Mouse (Mus musculus) ES-Bruce4 (cell line): ENCODE results near the gene Rpp25l. TPM values are rescaled to one million over a fixed set of nuclear protein-coding genes. Genes with fewer than 3 reads are reported as not detected.
"Not testable (repeated sequence)": the region's sequence is repeated elsewhere in the genome, so short reads cannot be mapped to it uniquely, and the experiment has no call there.

Experiments used
- H3K27ac ChIP-seq: 2 replicates; pipeline ENCODE4 v1.5.1; 2012; ENCODE audit warnings: low read length, inconsistent platforms; ENCODE audit not compliant: insufficient read depth
- H3K27me3 ChIP-seq: 2 replicates; pipeline ENCODE4 v1.6.1; 2012; ENCODE audit warnings: mild to moderate bottlenecking, low read length, inconsistent platforms; ENCODE audit not compliant: control insufficient read depth, poor library complexity, insufficient read depth, severe bottlenecking
- H3K36me3 ChIP-seq: 2 replicates; pipeline ENCODE4 v1.6.1; 2012; ENCODE audit warnings: inconsistent platforms, mild to moderate bottlenecking, low read length, moderate library complexity; ENCODE audit not compliant: control insufficient read depth, poor library complexity, insufficient read depth, severe bottlenecking
- H3K4me1 ChIP-seq: one replicate; pipeline ENCODE4 v1.8.1; 2011; ENCODE audit warnings: low read length; ENCODE audit not compliant: control insufficient read depth, insufficient read depth
- H3K4me3 ChIP-seq: 2 replicates; pipeline ENCODE4 v1.5.1; 2011; ENCODE audit warnings: low read depth, mild to moderate bottlenecking, low read length
- H3K9ac ChIP-seq: 2 replicates; pipeline ENCODE4 v1.6.1; 2012; ENCODE audit warnings: low read depth, mild to moderate bottlenecking, inconsistent platforms; ENCODE audit not compliant: poor library complexity, severe bottlenecking
- H3K9me3 ChIP-seq: replicated peaks from 2 replicates; pipeline ENCODE4 v1.6.1; 2012; ENCODE audit warnings: mild to moderate bottlenecking, low read length, inconsistent platforms; ENCODE audit not compliant: control insufficient read depth, poor library complexity, insufficient read depth, severe bottlenecking
- CTCF ChIP-seq: IDR thresholded peaks from one replicate; pipeline ENCODE4 v1.8.1; 2011; ENCODE audit warnings: low read depth, low read length
- EP300 ChIP-seq: IDR thresholded peaks from 2 replicates; pipeline ENCODE4 v1.6.1; 2011; ENCODE audit warnings: low read depth, low read length; ENCODE audit not compliant: insufficient read depth
- POLR2A ChIP-seq: IDR thresholded peaks from one replicate; pipeline ENCODE4 v1.8.1; 2011; ENCODE audit warnings: low read length; ENCODE audit not compliant: insufficient read depth
- polyA plus RNA-seq: library from polyadenylated mRNA; stranded (reverse); fragments of >200 nt; gene quantifications from 2 replicates; pipeline ENCODE4 v1.2.4, GENCODE M21; 2011; ENCODE audit warnings: low read depth; ENCODE audit not compliant: missing spikeins, insufficient read depth, insufficient read length

The Rpp25l gene
- polyA plus RNA-seq, 1 experiment, result 23.8 TPM

- H3K4me3 ChIP-seq, H3K4me1 ChIP-seq, H3K9me3 ChIP-seq, H3K27me3 ChIP-seq, H3K36me3 ChIP-seq, H3K27ac ChIP-seq, H3K9ac ChIP-seq: not testable (repeated sequence)
These were observed 30.0 kb downstream of the Rpp25l start for GRCm38 (mm10) chr4:41683303-41683702.

GRCm38 (mm10) chr4:41682789-41683188, 30.5 kb downstream of the Rpp25l start:
- Histone ChIP-seq H3K4me3 (no peak overlapping the region), H3K9me3 (no peaks in the 10 kb centered on the region), H3K27me3 (no peaks in the 10 kb centered on the region), H3K36me3 (no peaks in the 10 kb centered on the region), H3K4me1 (peaks cover 2% of the 10 kb centered on the region), H3K9ac (no peak overlapping the region), H3K27ac (no peak overlapping the region)
- TF ChIP-seq CTCF, result no peak
- TF ChIP-seq POLR2A, result no peak
- no peak for TF ChIP-seq EP300

- Histone ChIP-seq H3K27me3 (no peaks in the 10 kb centered on the region), H3K4me1 (peaks cover 2% of the 10 kb centered on the region), H3K9ac (no peak overlapping the region), H3K4me3 (no peak overlapping the region), H3K27ac (no peak overlapping the region), H3K36me3 (no peaks in the 10 kb centered on the region), H3K9me3 (no peaks in the 10 kb centered on the region)
- TF ChIP-seq CTCF (no peak), POLR2A (no peak), EP300 (no peak)
These were observed 31.4 kb downstream of the Rpp25l start for GRCm38 (mm10) chr4:41681947-41682346.

GRCm38 (mm10) chr4:41681176-41681575, 32.2 kb downstream of the Rpp25l start:
- peaks cover 2% of the 10 kb centered on the region for H3K4me1 ChIP-seq
- H3K36me3 ChIP-seq, result no peaks in the 10 kb centered on the region
- no peaks in the 10 kb centered on the region for H3K27me3 ChIP-seq
- no peaks in the 10 kb centered on the region for H3K9me3 ChIP-seq
- H3K9ac ChIP-seq, result no peak overlapping the region
- no peak overlapping the region for H3K4me3 ChIP-seq
- no peak overlapping the region for H3K27ac ChIP-seq
- no peak for TF ChIP-seq EP300
- no peak for TF ChIP-seq CTCF
- no peak for TF ChIP-seq POLR2A

- Histone ChIP-seq H3K27me3 (no peaks in the 10 kb centered on the region), H3K9ac (no peak overlapping the region), H3K4me1 (peaks cover 2% of the 10 kb centered on the region), H3K9me3 (no peaks in the 10 kb centered on the region), H3K4me3 (no peak overlapping the region), H3K27ac (no peak overlapping the region), H3K36me3 (no peaks in the 10 kb centered on the region)
- TF ChIP-seq CTCF (no peak), EP300 (no peak), POLR2A (no peak)
These were observed 34.0 kb downstream of the Rpp25l start for GRCm38 (mm10) chr4:41679291-41679690.

- no peaks in the 10 kb centered on the region for H3K27me3 ChIP-seq
- no peak overlapping the region for H3K9ac ChIP-seq
- no peak overlapping the region for H3K4me3 ChIP-seq
- no peak for TF ChIP-seq CTCF
- no peaks in the 10 kb centered on the region for H3K36me3 ChIP-seq
- peaks cover 2% of the 10 kb centered on the region for H3K4me1 ChIP-seq
- H3K27ac ChIP-seq, result no peak overlapping the region
- no peaks in the 10 kb centered on the region for H3K9me3 ChIP-seq
These were observed 34.5 kb downstream of the Rpp25l start for GRCm38 (mm10) chr4:41678863-41679262.
